8 mouse cellular contexts compared by ENCODE assay signal in genomic region chr14:122223461-122224102, GRCm38 (mm10). TPM values are rescaled to one million over a fixed set of nuclear protein-coding genes. Genes with fewer than 3 reads are reported as not detected.
DNase-seq lines count a peak whose midpoint lies in the region; ATAC-seq lines count a peak whose summit lies in the region.

No protein-coding gene starts in this region.

- no peaks in the 10 kb centered on the region for H3K36me3 ChIP-seq in embryonic facial prominence, embryonic 11.5 days (replicated peaks; ENCODE audit: control insufficient read depth, insufficient read depth, low read depth, low read length)
- H3K36me3 ChIP-seq in limb, embryonic 10.5 days, result no peaks in the 10 kb centered on the region
- no peaks in the 10 kb centered on the region for H3K36me3 ChIP-seq in midbrain, embryonic 12.5 days

- H3K27me3 ChIP-seq in embryonic facial prominence, embryonic 11.5 days (ENCODE audit: control insufficient read depth, insufficient read depth, low read length), result peaks cover 19% of the 10 kb centered on the region
- H3K27me3 ChIP-seq in limb, embryonic 10.5 days (ENCODE audit: low read depth, poor library complexity, severe bottlenecking), result peaks cover 31% of the 10 kb centered on the region
- H3K27me3 ChIP-seq in midbrain, embryonic 12.5 days, result peaks cover 57% of the 10 kb centered on the region

- H3K4me2 ChIP-seq in embryonic facial prominence, embryonic 11.5 days (ENCODE audit: low read depth, low read length), result no peak overlapping the region
- H3K4me2 ChIP-seq in midbrain, embryonic 12.5 days (replicated peaks), result no peak overlapping the region

- peak; percentile 84 for ATAC-seq in embryonic facial prominence, embryonic 11.5 days (replicated peaks; ENCODE audit: insufficient number of reproducible peaks, low FRiP score, low TSS enrichment, low read depth)
- peak; percentile 83 for ATAC-seq in midbrain, embryonic 12.5 days (ENCODE audit: low FRiP score, low read depth)

- peak; percentile 42 to 58 for DNase-seq in urinary bladder, adult 18-20 months (ENCODE audit: low spot score in 2 of 2)
- DNase-seq in urinary bladder, adult 2 months (ENCODE audit: low spot score), result no peak
- peak; percentile 93 for DNase-seq in embryonic facial prominence, embryonic 11.5 days (ENCODE audit: low spot score)
- peak; percentile 75 to 89 for DNase-seq in heart, adult 18-20 months
- peak; percentile 81 for DNase-seq in kidney, adult 18-20 months
- DNase-seq in limb, embryonic 10.5 days (ENCODE audit: low spot score), result peak; percentile 82
- DNase-seq in spleen, adult 12 weeks (ENCODE audit: low spot score), result peak; percentile 34

- 0 out of 2 replicates have a peak, but pooled peaks cover 2% of the 10 kb centered on the region for H3K4me1 ChIP-seq in embryonic facial prominence, embryonic 11.5 days (ENCODE audit: control insufficient read depth, insufficient read depth, low read length)
- H3K4me1 ChIP-seq in limb, embryonic 10.5 days, result peaks cover 55% of the 10 kb centered on the region
- H3K4me1 ChIP-seq in midbrain, embryonic 12.5 days, result peaks cover 27% of the 10 kb centered on the region

- H3K27ac ChIP-seq in embryonic facial prominence, embryonic 11.5 days (replicated peaks; ENCODE audit: low read depth, low read length), result no peak overlapping the region
- 0 out of 2 replicates have a peak overlapping the region, but pooled peaks have one; percentile 30 for H3K27ac ChIP-seq in limb, embryonic 10.5 days
- H3K27ac ChIP-seq in midbrain, embryonic 12.5 days (replicated peaks), result no peak overlapping the region

- H3K9ac ChIP-seq in embryonic facial prominence, embryonic 11.5 days (replicated peaks; ENCODE audit: low read length), result no peak overlapping the region
- no peak overlapping the region for H3K9ac ChIP-seq in midbrain, embryonic 12.5 days (replicated peaks)

- no peaks in the 10 kb centered on the region for H3K9me3 ChIP-seq in embryonic facial prominence, embryonic 11.5 days (replicated peaks; ENCODE audit: control insufficient read depth, low read length)
- H3K9me3 ChIP-seq in limb, embryonic 10.5 days (replicated peaks), result no peaks in the 10 kb centered on the region
- H3K9me3 ChIP-seq in midbrain, embryonic 12.5 days, result peaks cover 7% of the 10 kb centered on the region; the same call in 1 of the 2 replicates

- WGBS in embryonic facial prominence, embryonic 11.5 days, result 20% methylated on average over 9 of the region's 9 CpGs
- WGBS in limb, embryonic 10.5 days, result 20% methylated on average over 9 of the region's 9 CpGs
- WGBS in midbrain, embryonic 12.5 days, result 23% methylated on average over 9 of the region's 9 CpGs

- H3K4me3 ChIP-seq in embryonic facial prominence, embryonic 11.5 days (ENCODE audit: low read depth, low read length), result no peak overlapping the region
- H3K4me3 ChIP-seq in limb, embryonic 10.5 days, result no peak overlapping the region
- H3K4me3 ChIP-seq in midbrain, embryonic 12.5 days, result no peak overlapping the region

RNA-seq across cellular contexts. Expression of gene Clybl, which starts 42.1 kb away (rescaled TPM):
- polyA plus RNA-seq in urinary bladder, adult 2 months (2012; rRNA removed), result 43.9 and 44.5 TPM in 2 replicates
- polyA plus RNA-seq in embryonic facial prominence, embryonic 11.5 days (2014; fragmentation: Nextera tagmentation; extraction: Ambion mirVana), result 29.1 and 31.2 TPM in 2 replicates
- 100 to 1,000 TPM; 131 to 137 TPM for total RNA-seq in heart, adult 18-20 months (2021)
- polyA plus RNA-seq in limb, embryonic 10.5 days (2016; fragmentation: Nextera tagmentation; extraction: Ambion mirVana), result 25.1 and 26.7 TPM in 2 replicates
- polyA plus RNA-seq in midbrain, embryonic 12.5 days (2016; fragmentation: Nextera tagmentation; extraction: Ambion mirVana), result 19.4 and 34.6 TPM in 2 replicates
